Mouse (Mus musculus): ENCODE results near the gene Krt39.

Gene Krt39

DNA sequence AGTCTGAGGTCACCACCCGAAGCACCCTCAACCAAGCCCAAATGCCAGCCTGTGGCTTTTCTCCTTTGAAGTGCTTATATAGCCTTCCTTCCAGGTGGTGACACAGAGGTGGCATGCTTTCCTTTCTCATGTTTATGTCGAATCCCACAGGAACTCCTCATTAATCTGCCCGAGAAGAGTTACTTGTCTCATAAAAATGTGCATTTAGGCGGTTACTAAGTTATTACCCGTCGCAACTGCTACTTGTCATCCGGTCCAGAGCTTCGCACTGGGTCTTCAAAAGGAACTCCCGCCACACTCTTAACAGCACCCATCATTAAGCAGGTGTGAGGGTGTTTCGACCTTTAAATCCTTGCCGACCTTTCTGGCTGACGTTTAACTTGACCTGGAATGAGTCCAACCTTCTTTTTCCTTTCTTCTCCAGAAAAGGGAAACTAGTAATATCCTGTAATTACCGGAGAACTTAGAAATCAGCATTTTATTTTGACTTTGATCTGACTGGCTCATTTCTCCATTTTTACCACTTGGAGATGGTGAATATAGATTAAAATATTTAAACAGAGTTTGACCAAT, at the start of gene Krt39:
Gene Krt39, minus strand, starts transcription at position 51 of the 573 bp plus-strand sequence.
- ChIA-PET CTCF (no interaction called here), POLR2A (interaction anchor here in 1 of 4 experiments (0.6 kb wide), 1 partner anchor 667 kb away, joined by 4 read pairs; no protein-coding TSS in a partner anchor)

GRCm38 (mm10) chr11:99566530-99566929, 45.4 kb upstream of the Krt39 start, which contains the start of gene Krtap3-1:
Gene Krtap3-1 (minus strand): TSS chr11:99566630.
- CTCF ChIA-PET = interaction anchor here in 1 of 4 experiments (1.2 kb wide), 1 partner anchor 8 kb away, joined by 5 read pairs; no protein-coding TSS in a partner anchor
- POLR2A ChIA-PET = no interaction called here

DNA sequence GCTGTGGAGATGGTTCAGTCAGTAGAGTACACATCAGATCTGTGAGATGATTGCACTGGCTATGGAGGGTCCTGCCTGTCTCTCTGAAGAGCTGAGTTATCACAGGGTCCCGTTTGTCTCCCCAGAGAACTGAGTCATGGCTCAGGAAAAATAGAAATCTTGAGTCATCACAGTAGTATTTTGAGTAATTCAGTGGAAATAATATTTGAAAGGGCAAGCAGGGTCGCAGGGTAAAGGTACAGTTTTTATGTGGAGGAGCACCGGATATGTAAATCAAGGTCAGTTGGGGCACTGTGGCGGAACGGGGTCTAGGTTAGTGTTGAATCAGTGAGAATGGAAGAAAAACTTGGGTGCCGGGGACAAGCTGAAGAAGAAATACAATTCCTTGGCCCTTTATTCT, 41.4 kb upstream of the Krt39 start:
- POLR2A ChIA-PET = no interaction called here

DNA sequence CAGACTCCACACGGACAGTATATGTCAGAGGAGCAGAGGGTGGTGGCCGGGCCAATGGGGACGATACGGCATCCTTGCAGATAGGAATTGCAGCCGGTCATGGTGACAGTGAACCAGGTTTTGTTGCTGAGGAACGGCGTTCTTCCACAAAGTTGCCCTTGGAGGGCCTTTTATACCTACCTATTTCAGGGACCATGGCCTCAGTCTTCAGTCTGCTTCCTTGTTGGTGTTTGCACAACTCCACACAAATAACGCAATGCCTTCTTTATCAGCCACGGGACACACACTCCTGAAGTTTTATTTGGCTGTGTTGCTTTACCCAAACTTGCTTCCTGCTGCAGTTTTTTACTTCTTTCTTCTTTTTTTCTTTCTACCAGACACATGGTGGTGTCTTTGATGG, 38.2 kb upstream of the Krt39 start, which contains the start of gene Gm11939:
Gene Gm11939, minus strand, starts transcription at position 101 of the 400 bp plus-strand sequence.
- CTCF ChIA-PET = no interaction called here
- POLR2A ChIA-PET = no interaction called here

More for the DNA sequence above, 41.4 kb upstream of the Krt39 start:
- CTCF ChIA-PET = interaction anchor here in 1 of 4 experiments (0.5 kb wide), 1 partner anchor 51 kb away, joined by 5 read pairs; no protein-coding TSS in a partner anchor

- ChIA-PET CTCF (interaction anchor here in 2 of 4 experiments (0.6 to 0.7 kb wide), 2 partner anchors 15 to 16 kb away, joined by 3 to 6 read pairs; no protein-coding TSS in a partner anchor), POLR2A (interaction anchor here (0.5 to 0.8 kb wide), 4 partner anchors 17 to 762 kb away, joined by 3 read pairs; no protein-coding TSS in a partner anchor)
Measured at GRCm38 (mm10) chr11:99557976-99558745, 37.0 kb upstream of the Krt39 start.

GRCm38 (mm10) chr11:99556753-99557152, 35.6 kb upstream of the Krt39 start, which contains the start of gene Krtap3-2:
Gene Krtap3-2 (minus strand): TSS chr11:99556853.
- ChIA-PET CTCF (interaction anchor here in 1 of 4 experiments (0.7 kb wide), 1 partner anchor 1627 kb away, joined by 3 read pairs; no protein-coding TSS in a partner anchor), POLR2A (no interaction called here)

DNA sequence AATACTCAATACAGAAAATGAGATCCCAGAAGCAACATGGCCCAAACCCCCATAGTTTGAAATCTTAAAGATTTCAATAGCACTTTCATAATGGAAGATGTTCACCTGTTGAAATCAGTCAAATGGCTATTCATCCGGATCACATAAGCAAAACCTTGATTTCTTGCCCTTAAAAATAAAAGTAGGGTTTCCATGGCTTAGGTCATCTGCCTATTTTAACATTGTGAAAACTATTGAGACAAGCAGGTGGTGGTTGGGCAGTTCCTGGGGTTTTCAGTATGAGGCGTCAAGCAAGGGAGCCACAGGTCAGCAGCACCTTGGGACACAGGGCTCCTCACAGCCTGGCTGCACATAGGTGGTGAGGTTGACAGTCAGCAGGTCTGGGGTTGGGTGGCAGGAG, 35.1 kb upstream of the Krt39 start:
- CTCF ChIA-PET = no interaction called here
- POLR2A ChIA-PET = no interaction called here

DNA sequence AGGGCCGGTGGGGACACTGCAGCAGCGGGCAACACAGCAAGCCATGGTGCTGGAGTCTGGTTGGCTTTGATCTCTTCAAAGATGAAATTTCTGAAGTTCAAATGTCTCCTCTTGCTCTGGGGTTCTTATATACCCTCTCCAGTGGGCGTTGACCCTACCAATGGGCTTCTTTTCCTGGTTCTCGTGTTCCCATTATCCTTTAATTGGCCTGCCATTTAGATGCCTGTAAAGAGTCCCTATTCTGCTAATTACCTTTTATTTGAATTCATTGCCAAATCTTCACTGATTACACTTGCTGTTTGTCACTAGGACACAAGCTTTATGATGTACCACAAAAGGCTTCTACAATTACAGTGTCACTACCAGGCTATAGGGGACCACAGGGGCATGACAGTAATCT, 29.6 kb upstream of the Krt39 start, which contains the start of gene Krtap3-3:
Gene Krtap3-3, minus strand, starts transcription at position 101 of the 400 bp plus-strand sequence.
- CTCF ChIA-PET = no interaction called here
- POLR2A ChIA-PET = no interaction called here

DNA sequence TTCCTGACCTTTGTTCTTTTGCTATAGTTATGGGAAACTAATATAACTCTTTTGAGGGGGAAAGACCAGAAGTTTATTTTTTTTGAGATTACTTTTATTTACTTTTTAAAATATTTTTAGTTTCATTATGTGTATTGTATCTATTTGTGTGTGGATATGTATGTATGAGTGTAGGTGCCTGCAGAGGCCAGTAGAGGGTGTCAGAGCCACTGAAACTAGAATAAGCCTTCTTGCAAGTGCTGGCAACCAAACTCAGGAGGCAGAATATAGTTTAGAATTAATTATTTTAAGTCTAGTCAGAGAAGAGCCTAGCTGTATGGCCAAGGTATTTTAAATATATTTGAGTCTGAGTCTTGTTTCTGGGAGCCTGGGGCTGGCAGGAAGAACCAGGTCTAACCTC, 26.8 kb upstream of the Krt39 start:
- CTCF ChIA-PET = interaction anchor here in 1 of 4 experiments (0.9 kb wide), 1 partner anchor 621 kb away, joined by 3 read pairs; no protein-coding TSS in a partner anchor
- POLR2A ChIA-PET = interaction anchor here in 1 of 4 experiments (1.1 kb wide), 1 partner anchor 8 kb away, joined by 4 read pairs; no protein-coding TSS in a partner anchor

GRCm38 (mm10) chr11:99539721-99540120, 18.6 kb upstream of the Krt39 start:
- POLR2A ChIA-PET = interaction anchor here in 1 of 4 experiments (0.6 kb wide), 1 partner anchor 8 kb away, joined by 4 read pairs; no protein-coding TSS in a partner anchor
- CTCF ChIA-PET = interaction anchor here in 1 of 4 experiments (0.5 kb wide), 2 partner anchors 106 to 423 kb away, joined by 3 to 11 read pairs; no protein-coding TSS in a partner anchor

DNA sequence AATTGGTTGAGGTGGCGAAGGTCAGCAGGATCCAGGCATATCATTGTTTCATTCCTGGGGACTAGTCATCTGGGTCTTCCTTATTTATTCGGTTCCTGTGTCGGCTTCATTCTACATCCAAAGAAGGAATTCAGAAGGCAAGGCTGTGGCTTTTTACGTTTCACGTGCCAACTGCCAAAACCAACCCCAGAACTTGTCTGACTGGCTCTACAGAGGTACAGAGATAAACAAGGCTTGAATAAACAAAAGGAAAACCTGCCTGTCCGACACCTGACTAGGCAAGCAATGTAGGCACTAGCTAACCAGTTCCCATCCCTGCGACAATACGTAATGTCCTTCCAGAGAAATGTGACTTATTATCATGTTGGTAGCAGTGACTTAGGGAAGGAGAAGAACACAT, 7.0 kb downstream of the Krt39 start:
- ChIA-PET CTCF (no interaction called here), POLR2A (no interaction called here)

- CTCF ChIA-PET = no interaction called here
Measured at GRCm38 (mm10) chr11:99500095-99500805, 20.9 kb downstream of the Krt39 start.

DNA sequence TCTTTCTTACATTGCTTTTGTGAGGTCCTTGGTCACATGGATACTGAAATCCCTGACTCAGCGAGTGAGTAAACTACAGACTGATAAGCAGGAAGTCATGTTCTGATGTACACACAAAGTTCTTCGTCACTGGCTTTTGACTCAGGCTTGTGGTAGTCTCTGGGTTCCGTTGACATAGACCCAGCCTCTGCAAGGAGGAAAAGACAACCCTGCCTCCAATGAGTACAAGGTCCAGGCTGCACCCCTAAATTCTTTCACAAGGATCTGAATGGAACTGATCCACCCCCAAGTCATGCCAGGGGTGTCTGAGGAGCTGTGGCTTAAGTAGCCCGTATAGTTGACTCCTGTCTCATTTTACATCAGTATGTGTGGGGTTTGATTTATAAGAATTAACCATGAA, 24.7 kb downstream of the Krt39 start:
- POLR2A ChIA-PET = no interaction called here

More at GRCm38 (mm10) chr11:99500095-99500805, 20.9 kb downstream of the Krt39 start:
- POLR2A ChIA-PET = no interaction called here

GRCm38 (mm10) chr11:99494741-99495140, 26.4 kb downstream of the Krt39 start:
- ChIA-PET POLR2A (no interaction called here), CTCF (no interaction called here)

More for the DNA sequence above, 24.7 kb downstream of the Krt39 start:
- CTCF ChIA-PET = no interaction called here

- ChIA-PET POLR2A (no interaction called here), CTCF (no interaction called here)
Measured at GRCm38 (mm10) chr11:99493574-99493850, 27.6 kb downstream of the Krt39 start.

DNA sequence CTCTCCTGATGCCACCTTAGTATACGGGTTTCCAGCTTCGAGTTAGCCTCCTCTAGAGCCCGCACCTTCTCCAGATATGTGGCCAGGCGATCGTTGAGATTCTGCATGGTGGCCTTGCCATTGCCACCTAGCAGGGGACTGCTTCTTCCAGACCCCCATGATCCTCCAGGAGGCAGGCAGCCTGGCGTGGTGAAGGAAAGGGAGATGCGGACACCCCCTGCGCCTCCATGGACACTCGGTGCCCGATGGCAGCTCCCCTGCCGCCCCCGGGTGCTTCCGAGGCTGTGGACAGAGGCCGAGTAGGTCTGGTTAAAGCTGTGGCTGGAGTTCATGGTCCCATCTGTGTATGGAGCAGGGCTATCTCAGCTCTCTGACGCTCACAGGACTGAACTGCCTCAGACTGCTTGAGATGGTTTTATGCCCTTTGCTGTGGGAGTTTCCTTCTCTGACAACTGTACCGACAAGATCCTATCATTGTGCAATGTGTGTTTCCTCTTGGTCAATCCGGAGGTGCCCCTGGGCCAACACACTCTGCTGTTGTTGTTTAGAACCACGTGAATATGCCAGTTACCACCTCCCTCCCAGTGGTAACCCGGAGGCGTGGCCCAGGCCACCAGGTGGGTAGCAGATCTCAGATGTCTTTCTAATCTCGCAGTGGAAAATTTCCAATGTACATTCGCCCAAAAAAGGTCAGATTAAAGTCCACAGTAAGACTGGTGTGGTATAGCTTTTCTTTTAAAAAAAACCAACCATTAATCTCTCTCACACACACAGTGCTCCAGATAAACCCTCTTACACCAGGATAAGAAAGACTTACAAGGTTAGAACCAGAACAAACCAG, 28.2 kb downstream of the Krt39 start, which contains the start of gene Krt23:
Gene Krt23, minus strand, starts transcription at position 405 of the 841 bp plus-strand sequence.
- POLR2A ChIA-PET = interaction anchor here in 1 of 4 experiments (0.7 kb wide), 1 partner anchor 18 kb away, joined by 3 read pairs; no protein-coding TSS in a partner anchor

DNA sequence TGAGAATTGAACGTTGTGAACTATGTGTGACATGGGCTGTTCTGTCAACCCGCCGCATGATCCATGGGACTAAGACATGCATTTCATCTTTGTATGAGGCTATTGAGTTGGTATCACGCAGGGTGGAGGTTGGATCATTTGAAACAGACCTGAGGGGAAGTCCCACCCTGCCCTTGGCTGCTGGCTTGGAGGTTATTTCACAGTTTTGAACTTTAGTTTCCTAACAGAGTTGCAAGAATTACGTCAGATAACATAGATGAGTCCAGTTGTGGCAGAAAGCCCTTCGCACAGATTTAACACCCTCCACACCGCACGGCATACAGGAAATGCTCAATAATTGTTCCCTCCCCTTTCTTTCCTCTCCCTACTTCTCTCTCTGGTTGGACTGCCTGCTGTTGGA, 30.1 kb downstream of the Krt39 start:
- CTCF ChIA-PET = interaction anchor here in 1 of 4 experiments (0.9 kb wide), 1 partner anchor 880 kb away, joined by 5 read pairs; no protein-coding TSS in a partner anchor
- POLR2A ChIA-PET = no interaction called here

More for the DNA sequence above, 28.2 kb downstream of the Krt39 start, which contains the start of gene Krt23:
- CTCF ChIA-PET = interaction anchor here in 1 of 4 experiments (0.8 kb wide), 1 partner anchor 48 kb away, joined by 12 read pairs; no protein-coding TSS in a partner anchor

GRCm38 (mm10) chr11:99490624-99491023, 30.5 kb downstream of the Krt39 start:
- ChIA-PET POLR2A (no interaction called here), CTCF (no interaction called here)
